Mouse (Mus musculus): Measurements from ENCODE around the gene Cst9. TPM values are rescaled to one million over a fixed set of nuclear protein-coding genes. Genes with fewer than 3 reads are reported as not detected.

The Cst9 gene
- 1 to 10 TPM; 2.3 to 4.0 TPM for total RNA-seq (2021)

DNA sequence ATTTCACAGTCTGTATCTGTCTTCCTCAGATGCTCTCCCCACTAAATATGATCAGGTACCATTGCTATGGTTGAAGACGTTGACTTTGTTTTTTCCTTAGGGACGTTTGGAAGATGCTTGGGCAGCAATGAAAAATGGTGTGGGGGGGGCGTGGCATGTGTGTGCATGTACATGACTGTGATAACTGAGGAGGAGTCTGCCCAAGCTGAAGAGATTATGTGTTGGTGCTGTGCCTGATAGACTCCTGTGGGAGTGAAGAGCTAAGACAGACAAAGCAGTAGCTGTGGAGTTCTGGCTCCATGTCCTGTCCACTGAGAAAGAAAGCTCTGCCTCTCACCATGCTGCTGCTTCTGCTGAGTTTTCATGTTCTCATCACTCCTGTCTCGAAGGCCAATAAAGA is at the start of gene Cst9:
Cst9 (plus strand) TSS at position 236 of the 400 bp plus-strand sequence.
- no peak for DNase-seq
- intact Hi-C loops (cut with DNase I) = no loop called here

DNA sequence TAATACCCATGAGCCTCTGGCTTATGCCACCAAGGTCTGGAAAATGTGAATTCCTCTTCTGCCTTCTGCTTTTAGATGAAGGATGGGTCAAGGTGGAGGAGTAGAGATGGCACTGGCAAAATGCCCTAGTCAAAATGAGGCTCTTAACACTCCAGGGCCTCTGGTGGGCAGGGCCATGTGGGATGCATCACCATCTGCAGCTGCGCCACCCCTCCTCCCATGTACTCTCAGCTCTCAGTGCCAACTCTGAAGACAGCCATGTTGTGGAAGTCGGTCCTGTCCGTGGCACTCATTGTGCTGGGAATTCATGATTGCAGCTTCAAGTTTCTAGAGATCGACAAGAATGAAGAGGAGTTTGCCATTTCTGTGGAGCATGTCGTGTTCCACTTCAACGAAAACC is 45.8 kb upstream of the Cst9 start, which contains the start of gene Cst12:
Cst12 (plus strand) TSS at position 220 of the 400 bp plus-strand sequence.
- intact Hi-C loops (cut with DNase I) = no loop called here
- DNase-seq = no peak

DNA sequence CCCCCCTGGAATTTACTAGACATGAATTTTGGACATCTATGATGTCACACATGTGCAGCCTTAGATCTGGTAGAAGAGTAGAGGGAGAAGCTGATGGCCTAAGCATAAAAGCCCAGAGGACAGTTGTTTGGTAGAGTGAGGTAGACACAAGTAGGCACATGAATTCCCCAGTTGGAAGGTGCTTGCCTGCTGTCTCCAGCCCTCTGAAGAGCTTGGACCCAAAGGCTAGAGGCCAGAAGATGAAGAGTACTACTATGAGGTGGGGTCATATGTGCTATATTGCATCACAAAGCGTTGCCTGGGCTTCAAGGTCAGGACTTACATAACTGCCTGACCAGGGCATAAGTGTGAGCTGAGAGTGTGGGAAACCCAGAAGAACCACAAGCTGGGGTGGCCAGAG is 36.5 kb upstream of the Cst9 start, which contains the start of gene Cst8:
Cst8 (plus strand) TSS at position 301 of the 400 bp plus-strand sequence.
- no peak for DNase-seq
- intact Hi-C loops (cut with DNase I) = no loop called here

DNA sequence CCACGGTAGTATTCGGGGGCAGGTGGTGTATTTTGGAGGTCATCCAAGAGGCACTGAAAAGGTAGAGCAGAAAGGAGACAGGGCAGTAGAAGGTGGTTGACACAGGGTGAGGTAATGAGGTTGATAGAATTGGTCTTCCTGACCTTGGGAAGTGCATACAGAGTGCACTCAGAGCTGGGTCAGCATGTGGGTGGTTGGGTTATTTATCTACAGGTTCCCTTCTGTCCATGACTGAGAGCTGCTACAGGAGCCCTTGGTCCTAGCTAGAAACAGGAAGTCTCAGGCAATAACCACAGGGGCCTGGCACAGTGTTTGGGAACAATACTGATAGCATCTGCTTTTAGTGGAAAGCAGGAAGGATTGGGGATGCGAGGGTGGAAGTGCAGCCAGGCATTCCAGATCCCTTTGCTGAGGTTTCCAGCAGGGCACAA is 33.4 kb upstream of the Cst9 start:
- DNase-seq = peak in 1 of 2 experiments; percentile 5
- intact Hi-C loops (cut with DNase I) = no loop called here

DNA sequence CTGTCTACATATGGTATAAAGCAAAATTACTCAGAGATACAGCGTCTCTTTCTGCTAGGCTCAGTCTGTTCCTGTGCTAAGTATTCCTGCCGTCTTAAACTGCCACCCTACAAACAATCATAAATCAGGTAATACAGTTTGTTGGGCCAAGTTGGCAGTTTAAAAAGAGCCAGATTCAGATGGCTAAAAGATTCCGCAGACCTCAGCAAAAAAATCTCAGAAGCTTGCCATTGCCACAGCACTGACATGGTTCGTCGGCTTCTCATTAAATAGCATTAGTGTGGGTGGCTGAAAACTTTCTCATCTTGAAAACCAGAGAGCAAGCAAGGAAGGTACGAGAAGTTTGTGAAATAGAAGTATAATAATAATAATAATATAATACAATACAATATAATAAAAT is 28.3 kb upstream of the Cst9 start:
- intact Hi-C loops (cut with DNase I) = no loop called here

DNA sequence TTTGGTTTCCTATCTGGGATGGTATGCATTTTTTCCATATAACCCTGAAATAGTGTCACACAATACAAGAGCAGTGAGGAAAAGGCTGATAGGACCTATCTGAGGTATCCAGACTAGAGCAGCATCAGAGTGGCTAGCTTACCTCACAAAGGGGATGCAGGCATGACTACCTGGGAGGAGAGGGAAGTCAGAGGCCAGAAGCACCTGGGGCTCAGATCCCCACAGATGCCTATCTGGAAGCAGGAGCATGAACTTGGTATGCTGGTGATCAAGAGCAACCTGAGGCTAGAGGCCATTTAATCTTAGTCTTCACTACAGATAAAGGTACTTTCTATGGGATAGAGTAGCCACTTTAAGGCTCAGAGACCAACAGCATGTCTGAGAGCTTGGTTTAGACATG is 15.0 kb upstream of the Cst9 start, which contains the start of gene Cst13:
Cst13 (plus strand) TSS at position 173 of the 400 bp plus-strand sequence.
- no peak for DNase-seq
- intact Hi-C loops (cut with DNase I) = no loop called here

More for the DNA sequence above, 28.3 kb upstream of the Cst9 start:
- no peak for DNase-seq

DNA sequence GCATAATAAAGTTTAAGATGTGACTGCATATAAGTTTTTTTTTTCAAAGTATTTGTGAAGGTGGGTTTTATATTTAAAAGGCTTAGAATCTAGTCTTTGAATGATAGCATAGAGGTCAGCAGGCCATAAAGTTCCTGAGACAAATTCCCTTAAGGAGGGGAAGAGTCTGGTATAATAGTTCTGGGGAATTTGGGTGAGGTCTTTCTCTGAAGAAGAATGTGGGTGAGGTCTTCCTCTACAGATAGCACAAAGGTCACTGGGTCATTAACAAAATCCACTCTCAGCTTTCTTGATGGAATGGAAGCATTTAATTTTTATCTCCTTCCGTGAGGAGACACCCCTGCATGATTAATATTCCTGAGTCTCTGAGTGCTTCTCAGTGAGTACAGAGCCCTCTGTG is 9.0 kb upstream of the Cst9 start:
- intact Hi-C loops (cut with DNase I) = no loop called here
- DNase-seq = no peak

DNA sequence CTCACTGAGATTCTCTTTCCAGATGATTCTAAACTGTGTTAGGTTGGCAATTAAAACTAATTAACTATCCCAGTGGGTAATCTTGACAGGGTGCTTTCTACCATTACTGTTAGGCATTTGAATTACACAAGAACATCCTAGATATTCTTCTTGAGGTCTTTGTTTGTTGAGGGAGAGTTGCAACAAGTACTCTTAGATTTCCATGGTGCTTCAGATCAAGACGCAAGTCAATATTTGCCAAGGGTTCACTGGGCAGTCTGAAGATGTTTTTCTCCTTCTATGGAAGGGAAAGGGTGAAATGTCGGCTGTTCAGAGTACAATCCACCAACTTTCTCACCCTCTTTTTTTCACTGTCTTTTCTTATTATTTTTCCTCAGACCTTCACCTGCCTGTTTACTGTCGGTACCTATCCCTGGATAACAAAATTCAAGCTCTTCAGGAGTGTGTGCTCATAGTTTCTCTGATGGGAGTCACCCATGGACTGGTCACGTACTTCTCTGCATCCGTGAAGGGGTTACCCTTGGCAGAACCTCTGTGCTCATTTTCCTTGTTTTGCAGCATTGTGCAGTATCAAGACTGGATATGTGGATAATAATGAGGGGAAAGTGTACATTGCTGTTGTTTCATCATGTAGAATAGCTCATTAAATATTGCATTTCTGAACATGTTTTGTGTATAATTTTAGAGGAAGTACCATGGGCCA is 3.3 kb downstream of the Cst9 start:
- intact Hi-C loops (cut with DNase I) = no loop called here

DNA sequence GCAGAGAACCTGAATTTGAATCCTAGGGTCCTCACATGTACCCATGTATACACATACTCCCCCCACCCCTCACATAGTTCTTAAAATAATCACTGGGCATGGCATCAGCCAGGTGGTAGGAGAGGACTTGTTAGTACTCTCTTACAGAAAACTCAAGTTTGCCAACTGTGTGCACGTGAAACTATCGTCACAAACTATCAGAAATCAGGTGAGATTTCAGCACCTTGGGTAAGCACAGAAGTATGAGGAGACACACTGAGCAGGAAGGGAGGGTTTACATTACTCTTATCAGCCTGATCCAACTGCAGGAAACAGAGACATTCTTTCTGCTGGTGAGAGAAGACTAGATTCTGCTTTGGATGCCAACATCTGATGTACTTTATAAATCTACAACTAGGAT is 4.3 kb downstream of the Cst9 start:
- intact Hi-C loops (cut with DNase I) = no loop called here
- no peak for DNase-seq

More for the DNA sequence above, 3.3 kb downstream of the Cst9 start:
- no peak for DNase-seq

DNA sequence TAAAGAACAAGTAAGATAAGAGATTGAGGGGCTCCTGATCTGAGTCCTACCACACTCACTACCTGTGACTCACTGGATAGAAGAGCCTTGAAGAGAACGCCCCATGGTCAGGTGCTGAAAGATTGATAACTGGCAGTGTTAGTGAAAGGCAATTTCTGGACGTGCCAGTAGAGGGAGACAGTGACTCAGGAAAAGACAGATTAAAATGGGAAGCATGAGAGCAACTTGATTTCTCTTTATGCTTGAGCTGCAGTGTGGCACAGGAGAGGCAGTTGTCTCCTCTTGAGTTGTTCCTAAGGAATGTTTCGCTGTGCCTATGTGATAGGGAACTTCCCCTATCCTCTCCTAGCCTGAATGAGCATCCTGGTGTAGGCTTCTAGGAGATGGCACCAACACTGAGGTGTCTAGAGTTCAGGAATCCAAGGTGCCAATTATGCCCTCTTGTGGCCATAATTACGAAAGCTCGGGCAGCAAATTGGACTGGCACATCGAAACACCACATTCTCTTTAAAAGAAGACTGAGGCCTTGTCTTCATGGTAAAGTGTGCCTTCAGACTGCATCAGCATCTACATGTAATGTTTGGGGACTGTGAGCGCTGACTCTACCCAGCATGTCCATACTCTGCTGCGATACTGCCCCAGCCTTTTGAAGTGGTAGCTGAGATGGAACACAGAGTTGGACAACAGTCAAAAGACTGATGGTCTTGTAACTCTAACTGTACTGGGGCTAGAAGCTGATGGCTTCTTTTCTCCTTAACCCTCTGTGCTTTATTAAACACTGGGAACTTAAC is 16.4 kb downstream of the Cst9 start:
- intact Hi-C loops (cut with DNase I) = loop anchor here (1.0 to 2.0 kb wide), 3 partner anchors 23 to 99 kb away; partner anchors contain the start of gene Cst3
- peak; percentile 87 to 91 for DNase-seq

DNA sequence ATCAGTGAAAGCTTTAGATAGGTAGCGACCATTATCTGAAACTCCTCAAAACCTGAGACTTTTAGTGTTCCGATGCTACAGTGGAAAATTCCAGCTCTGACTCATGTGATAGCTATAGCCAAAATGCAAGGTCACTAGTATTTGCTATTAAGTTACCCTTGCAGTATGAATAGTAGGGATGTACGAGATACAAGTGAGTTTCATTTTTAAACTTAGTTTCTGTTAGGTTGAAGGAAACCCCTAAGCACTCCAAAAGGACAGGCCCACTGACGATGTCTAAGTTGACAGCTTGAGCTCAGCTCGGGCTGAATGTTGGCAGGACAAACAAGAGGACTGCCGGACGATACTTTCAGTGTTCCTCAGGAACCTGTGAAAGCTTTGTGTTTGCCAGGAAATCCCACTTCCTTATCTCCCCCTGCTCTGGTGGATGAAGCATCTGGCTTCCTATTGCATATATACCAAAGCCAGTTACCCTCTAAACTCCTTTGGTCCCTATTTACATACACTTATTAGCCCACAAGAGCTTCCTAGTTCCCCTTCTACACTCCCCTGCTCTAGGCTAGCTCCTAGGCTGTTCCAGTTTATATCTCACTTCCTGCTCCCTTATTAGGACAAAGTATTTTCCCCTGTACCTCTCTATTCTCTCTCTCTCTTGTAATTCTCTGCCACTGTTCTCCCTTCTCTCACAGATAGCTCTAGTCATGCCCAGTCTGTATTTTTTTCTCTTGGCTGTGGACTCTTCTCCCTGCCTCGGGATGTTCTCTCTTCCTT is 21.9 kb downstream of the Cst9 start:
- intact Hi-C loops (cut with DNase I) = no loop called here
- no peak for DNase-seq

DNA sequence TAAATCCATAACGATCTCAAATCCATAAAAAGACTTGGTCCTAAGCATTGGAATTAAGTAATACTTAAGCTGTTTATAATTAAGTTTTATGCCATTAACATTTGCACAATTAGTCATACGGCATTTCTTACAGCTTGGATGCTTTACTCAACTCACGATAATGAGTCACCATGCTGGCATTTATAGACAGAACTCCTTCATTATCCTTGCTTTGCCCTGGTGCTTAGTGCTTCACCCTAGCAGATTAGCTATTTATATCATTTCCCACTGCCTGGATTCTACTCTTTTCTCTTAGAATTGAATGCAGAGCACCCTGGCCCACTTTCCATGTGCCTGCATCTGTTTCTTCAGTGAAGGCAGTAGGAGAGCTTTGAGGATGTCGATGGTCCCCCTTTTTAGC is 22.6 kb downstream of the Cst9 start:
- no peak for DNase-seq
- intact Hi-C loops (cut with DNase I) = no loop called here

DNA sequence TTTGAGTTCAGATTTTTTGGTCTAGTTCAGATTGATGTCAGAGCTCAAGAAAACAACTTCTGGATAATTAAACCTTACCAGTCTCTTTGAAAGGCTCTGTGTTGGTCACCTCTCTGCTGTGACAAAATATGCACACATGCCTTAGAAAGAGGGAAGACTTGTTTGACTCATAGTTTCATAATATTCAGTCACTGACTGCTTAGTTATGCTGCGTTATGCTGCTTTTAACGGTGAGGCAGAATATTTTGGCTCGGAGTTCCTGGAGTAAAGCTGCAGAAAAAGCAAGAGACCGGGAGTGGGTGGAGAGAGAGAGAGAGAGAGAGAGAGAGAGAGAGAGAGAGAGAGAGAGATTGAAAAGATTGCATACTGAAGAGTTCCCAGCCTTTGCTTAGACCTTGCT is 26.0 kb downstream of the Cst9 start:
- intact Hi-C loops (cut with DNase I) = no loop called here
- DNase-seq = no peak

DNA sequence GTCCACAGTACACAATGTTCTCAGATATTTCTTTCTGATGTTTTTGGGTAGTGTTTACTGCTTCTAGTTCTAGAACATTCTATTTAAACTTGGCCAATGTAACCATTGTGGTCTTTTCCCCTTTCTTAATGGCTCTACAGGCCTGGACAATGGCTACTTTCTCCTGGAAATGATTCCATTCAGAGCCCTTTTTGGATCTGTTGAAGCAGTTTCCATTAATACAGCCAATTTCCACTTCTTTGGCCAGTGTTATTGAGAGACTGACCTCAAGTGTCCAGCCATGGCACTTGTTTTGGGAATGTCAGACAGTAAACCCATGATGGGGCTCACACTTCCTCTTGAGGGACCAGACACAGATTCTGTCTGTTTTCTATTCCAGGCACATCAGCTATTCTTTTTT is 26.7 kb downstream of the Cst9 start:
- no peak for DNase-seq
- intact Hi-C loops (cut with DNase I) = no loop called here

DNA sequence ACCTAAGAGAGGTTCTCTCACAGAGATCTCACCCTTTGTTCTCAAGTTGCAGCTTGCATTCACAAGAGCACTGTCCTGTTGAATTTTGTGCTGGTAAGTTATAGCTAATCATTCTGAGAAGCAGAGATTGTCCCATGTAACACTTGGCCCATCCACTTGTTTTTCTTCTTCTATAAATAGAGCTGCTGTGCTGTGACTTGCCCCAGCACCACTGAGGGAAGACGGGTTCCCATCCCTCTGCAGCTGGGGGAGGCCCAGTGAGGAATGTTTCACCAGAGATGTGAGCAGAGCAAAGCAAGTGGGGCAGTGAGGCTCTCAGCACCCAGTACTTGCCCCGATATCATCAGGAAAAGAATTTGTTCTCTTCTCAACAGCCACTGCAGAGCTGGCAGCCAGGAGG is 30.0 kb downstream of the Cst9 start, which contains the start of gene 9230104L09Rik:
9230104L09Rik (minus strand) TSS at position 73 of the 400 bp plus-strand sequence.
- DNase-seq = peak in 1 of 2 experiments; percentile 42
- intact Hi-C loops (cut with DNase I) = no loop called here

DNA sequence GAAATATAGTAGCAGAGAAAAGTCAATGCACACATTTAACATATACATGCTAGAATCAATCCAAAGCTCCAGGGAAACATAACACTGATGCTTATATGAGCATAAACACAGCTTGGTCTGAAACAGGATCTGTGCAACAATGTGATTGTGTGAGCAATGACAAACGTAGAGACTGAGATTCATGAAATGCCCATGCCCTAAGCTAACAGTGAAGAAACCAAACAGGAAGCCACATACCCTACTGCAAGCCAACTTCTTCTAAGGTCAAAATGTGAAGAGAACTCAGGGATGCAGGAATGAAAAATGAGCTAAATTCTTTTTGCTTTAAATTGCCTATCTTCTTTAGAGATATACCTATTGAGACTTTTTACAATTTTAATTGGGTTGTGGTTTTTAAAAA is 34.0 kb downstream of the Cst9 start:
- no peak for DNase-seq
- intact Hi-C loops (cut with DNase I) = no loop called here

DNA sequence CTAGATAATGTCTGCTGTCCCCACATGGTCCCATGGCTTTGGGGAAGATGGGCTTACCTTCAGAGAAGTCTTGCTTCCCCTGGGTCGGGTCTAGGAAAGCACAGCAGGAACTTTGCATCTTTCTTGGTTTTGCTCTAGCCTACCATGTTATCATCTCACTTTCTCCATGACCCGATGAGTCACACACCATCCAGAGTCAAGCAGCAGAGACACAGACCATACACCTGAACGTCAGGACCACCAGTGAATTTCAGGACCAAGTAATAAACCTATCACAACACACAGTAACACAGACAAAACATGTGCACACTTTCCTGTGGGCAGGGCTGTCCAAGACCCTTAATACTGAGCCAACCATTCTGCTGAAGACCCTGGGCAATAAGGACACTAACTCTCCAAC is 35.6 kb downstream of the Cst9 start:
- DNase-seq = no peak
- intact Hi-C loops (cut with DNase I) = loop anchor here (10.0 kb wide), 1 partner anchor 186 kb away; the partner anchor contains the start of gene Gzf1

DNA sequence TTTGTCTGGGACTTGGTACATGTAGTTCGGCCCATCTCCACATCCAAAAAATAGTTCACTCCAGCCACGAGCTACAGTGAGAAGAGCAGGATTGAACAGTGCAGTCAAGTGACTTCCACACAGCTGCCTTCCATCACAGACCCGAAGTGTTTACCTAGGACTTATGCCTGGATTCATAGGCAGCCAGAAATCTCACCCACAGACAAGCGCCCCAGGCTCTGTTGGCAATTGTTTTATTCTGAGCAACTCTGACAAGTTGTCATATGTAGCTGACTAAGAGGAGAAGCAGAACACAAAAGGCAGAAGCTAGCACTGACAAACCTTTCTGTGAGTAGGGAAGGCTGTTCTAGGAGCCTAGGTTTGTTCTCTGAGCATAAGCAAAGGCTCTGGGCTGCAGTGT is 37.9 kb downstream of the Cst9 start:
- intact Hi-C loops (cut with DNase I) = loop anchor here (10.0 kb wide), 1 partner anchor 188 kb away; the partner anchor contains the start of gene Gzf1
- DNase-seq = peak; percentile 60 to 61

DNA sequence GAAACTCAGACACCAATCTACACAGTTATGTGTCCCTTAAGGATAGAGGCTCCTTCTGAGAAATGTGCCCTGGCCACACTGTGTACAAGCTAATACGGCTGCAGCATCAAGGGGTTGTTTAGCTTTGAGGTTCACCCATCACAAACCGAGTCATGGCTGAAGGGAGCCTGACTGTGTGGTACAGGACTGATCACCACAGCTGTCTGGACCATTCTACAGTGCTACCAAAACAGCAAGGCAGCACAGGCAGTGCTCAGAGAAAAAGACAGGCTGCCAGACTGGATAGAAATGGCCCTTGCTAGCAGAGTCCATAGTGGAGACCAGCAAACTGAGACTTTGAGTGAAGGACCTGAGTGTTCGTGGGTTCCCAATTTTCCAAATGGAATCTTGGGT is 39.3 kb downstream of the Cst9 start:
- intact Hi-C loops (cut with DNase I) = loop anchor here (2.0 to 10.0 kb wide), 2 partner anchors 23 to 189 kb away; partner anchors contain the start of gene Gzf1
- no peak for DNase-seq

DNA sequence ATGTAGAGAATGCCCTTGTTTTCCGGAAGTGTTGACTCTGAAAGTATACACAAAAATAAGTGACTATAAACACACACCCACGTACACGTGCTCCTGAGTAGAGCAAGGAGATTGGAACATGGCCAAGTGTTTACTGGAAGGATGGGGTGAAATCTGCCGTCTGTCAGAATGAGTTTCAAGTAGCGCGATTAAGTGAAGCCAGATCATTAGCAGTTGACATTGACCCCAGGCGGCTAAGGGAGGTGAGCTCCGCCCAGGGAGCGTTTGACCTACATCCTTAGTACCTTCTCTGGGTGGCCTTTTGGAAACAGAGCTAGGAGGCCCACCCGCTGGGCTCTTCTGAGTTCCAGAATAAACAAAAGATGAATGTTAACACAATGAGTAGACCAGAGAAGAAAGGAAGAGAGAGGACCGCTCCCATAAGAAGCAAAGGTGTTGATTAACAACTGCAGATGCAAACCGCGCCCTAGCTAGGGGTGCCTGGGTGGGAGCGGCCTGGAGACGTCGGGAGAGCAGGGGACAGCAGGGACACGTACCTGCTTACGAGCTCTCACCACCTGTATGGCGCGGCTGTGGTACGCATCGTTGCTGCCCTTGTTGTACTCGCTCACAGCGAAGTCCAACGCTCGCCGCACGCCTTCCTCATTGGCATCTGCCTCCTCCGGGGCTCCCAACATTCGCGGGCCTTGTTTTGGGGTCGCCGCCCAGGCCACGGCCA is 39.8 kb downstream of the Cst9 start:
- intact Hi-C loops (cut with DNase I) = loop anchor here (2.0 to 10.0 kb wide), 2 partner anchors 24 to 190 kb away; partner anchors contain the start of gene Gzf1
- DNase-seq = peak; percentile 42 to 48

All from heart, postnatal 10 days (tissue).